In genomic region chr1:135158633-135159032, GRCm38 (mm10) we compare ENCODE assay signal across 11 mouse cellular contexts. TPM values are rescaled to one million over a fixed set of nuclear protein-coding genes. Genes with fewer than 3 reads are reported as not detected.
DNase-seq lines count a peak whose midpoint lies in the region; ATAC-seq and TF ChIP-seq lines count a peak whose summit lies in the region.
"Had no signal": no experiment of that assay in that cellular context is flagged by ENCODE, and none has a peak within 500 bp of the region (broad histone marks: within the 10 kb centered on the region; RNA-seq: fewer than 3 reads in every experiment).

No protein-coding gene starts in this region.

- H3K9me3 ChIP-seq in forebrain, embryonic 14.5 days (replicated peaks; ENCODE audit: control insufficient read depth, low read length), result no peaks in the 10 kb centered on the region
- H3K9me3 ChIP-seq in neural tube, embryonic 12.5 days, result no peaks in the 10 kb centered on the region
- H3K9me3 ChIP-seq: lung, embryonic 15.5 days had no signal

- no peaks in the 10 kb centered on the region for H3K27me3 ChIP-seq in forebrain, embryonic 14.5 days (replicated peaks; ENCODE audit: control insufficient read depth, insufficient read depth, low read length)
- no peaks in the 10 kb centered on the region for H3K27me3 ChIP-seq in neural tube, embryonic 12.5 days (replicated peaks)
- H3K27me3 ChIP-seq: lung, embryonic 15.5 days had no signal

- TF ChIP-seq CTCF in lung, adult 2 months (IDR thresholded peaks at IDR 0.05; ENCODE audit: insufficient read depth, low read length), result no peak

- no peak overlapping the region for H3K4me2 ChIP-seq in forebrain, embryonic 14.5 days (ENCODE audit: low read length)
- H3K4me2 ChIP-seq in neural tube, embryonic 12.5 days (replicated peaks), result no peak overlapping the region
- H3K4me2 ChIP-seq: heart, embryonic 11.5 days; lung, embryonic 15.5 days had no signal

- WGBS in forebrain, embryonic 14.5 days, result 35% methylated on average over 5 of the region's 5 CpGs
- 56% methylated on average over 5 of the region's 5 CpGs for WGBS in neural tube, embryonic 12.5 days
- 54% methylated on average over 5 of the region's 5 CpGs for WGBS in lung, adult 2 months

- peaks cover 21% of the 10 kb centered on the region for H3K36me3 ChIP-seq in forebrain, embryonic 14.5 days (ENCODE audit: control insufficient read depth, insufficient read depth, low read length)
- peaks cover 28% of the 10 kb centered on the region for H3K36me3 ChIP-seq in neural tube, embryonic 12.5 days

- peaks cover 14% of the 10 kb centered on the region; the same call in 1 of the 2 replicates for H3K4me1 ChIP-seq in forebrain, embryonic 14.5 days (ENCODE audit: control insufficient read depth, insufficient read depth, low read length)
- H3K4me1 ChIP-seq in neural tube, embryonic 12.5 days, result peaks cover 26% of the 10 kb centered on the region
- H3K4me1 ChIP-seq in lung, adult 2 months (ENCODE audit: control insufficient read depth, insufficient read depth, low read length), result peaks cover 6% of the 10 kb centered on the region; the same call in 1 of the 2 replicates

- no peak overlapping the region for H3K9ac ChIP-seq in forebrain, embryonic 14.5 days (ENCODE audit: low read length)
- H3K9ac ChIP-seq in neural tube, embryonic 12.5 days, result no peak overlapping the region
- H3K9ac ChIP-seq: lung, embryonic 15.5 days had no signal

- H3K27ac ChIP-seq in forebrain, embryonic 14.5 days (ENCODE audit: low read depth, low read length), result peak overlapping the region; percentile 62
- H3K27ac ChIP-seq in neural tube, embryonic 12.5 days, result no peak overlapping the region
- H3K27ac ChIP-seq: lung, embryonic 15.5 days had no signal

- no peak for TF ChIP-seq POLR2A in lung, adult 2 months (IDR thresholded peaks at IDR 0.05; ENCODE audit: borderline replicate concordance, extremely low read depth, low read depth, low read length)

- peak; percentile 52 for DNase-seq in left cerebral cortex, adult 11 months (ENCODE audit: low spot score)
- no peak for DNase-seq in left cerebral cortex, adult 18-20 months (ENCODE audit: low spot score in 2 of 2)
- DNase-seq in forebrain, embryonic 14.5 days (ENCODE audit: low spot score), result peak; percentile 81
- peak; percentile 63 to 89 for DNase-seq in layer of hippocampus, postnatal 14 days (ENCODE audit: low spot score in 2 of 2)
- no peak for DNase-seq in spleen, adult 12 weeks (ENCODE audit: low spot score)
- no peak for DNase-seq in embryo, embryonic 10 days (ENCODE audit: low spot score)
- no peak for DNase-seq in lung, adult 2 months
- DNase-seq: adrenal gland, postnatal 10 days had no signal

- peak; percentile 55 for ATAC-seq in forebrain, embryonic 14.5 days
- peak; percentile 46 for ATAC-seq in neural tube, embryonic 12.5 days (ENCODE audit: low FRiP score, low read depth)

- no peak overlapping the region for H3K4me3 ChIP-seq in forebrain, embryonic 14.5 days (ENCODE audit: low read depth, low read length)
- H3K4me3 ChIP-seq in neural tube, embryonic 12.5 days, result no peak overlapping the region
- H3K4me3 ChIP-seq in lung, adult 2 months (replicated peaks; ENCODE audit: extremely low read depth, low read depth, low read length), result no peak overlapping the region
- H3K4me3 ChIP-seq: lung, embryonic 15.5 days had no signal

RNA-seq across cellular contexts. Expression of gene Gpr37l1, which starts 8.8 kb away (rescaled TPM):
- 100 to 1,000 TPM; 160 to 178 TPM for total RNA-seq in left cerebral cortex, adult 18-20 months (2021)
- polyA plus RNA-seq in forebrain, embryonic 14.5 days (2014; fragmentation: Nextera tagmentation; extraction: Ambion mirVana), result 0.24 and 0.33 TPM in 2 replicates
- total RNA-seq in layer of hippocampus, postnatal 14 days (2021), result 100 to 1,000 TPM; 186 to 187 TPM
- 0.11 and 0.16 TPM in 2 replicates for polyA plus RNA-seq in neural tube, embryonic 12.5 days (2016; fragmentation: Nextera tagmentation; extraction: Ambion mirVana)
- polyA plus RNA-seq in lung, adult 2 months (2012; rRNA removed), result 0.95 and 2.0 TPM in 2 replicates
- polyA plus RNA-seq: heart, embryonic 11.5 days had no signal

RNA-seq across cellular contexts. Expression of gene Arl8a, which starts 12.0 kb away (rescaled TPM):
- total RNA-seq in left cerebral cortex, adult 18-20 months (2021), result 100 to 1,000 TPM; 264 to 266 TPM
- 213 and 251 TPM in 2 replicates for polyA plus RNA-seq in forebrain, embryonic 14.5 days (2014; fragmentation: Nextera tagmentation; extraction: Ambion mirVana)
- total RNA-seq in layer of hippocampus, postnatal 14 days (2021), result 100 to 1,000 TPM; 307 to 334 TPM
- polyA plus RNA-seq in neural tube, embryonic 12.5 days (2016; fragmentation: Nextera tagmentation; extraction: Ambion mirVana), result 185 and 197 TPM in 2 replicates
- 66.5 and 84.7 TPM in 2 replicates for polyA plus RNA-seq in lung, adult 2 months (2012; rRNA removed)

RNA-seq across cellular contexts. Expression of gene Ptpn7, which starts 26.1 kb away (rescaled TPM):
- under 1 TPM; 0.45 to 0.91 TPM for total RNA-seq in left cerebral cortex, adult 18-20 months (2021)
- polyA plus RNA-seq in forebrain, embryonic 14.5 days (2014; fragmentation: Nextera tagmentation; extraction: Ambion mirVana), result 0.32 and 0.57 TPM in 2 replicates
- total RNA-seq in layer of hippocampus, postnatal 14 days (2021), result not detected
- polyA plus RNA-seq in neural tube, embryonic 12.5 days (2016; fragmentation: Nextera tagmentation; extraction: Ambion mirVana), result 1.1 and 1.2 TPM in 2 replicates
- 6.9 and 7.3 TPM in 2 replicates for polyA plus RNA-seq in lung, adult 2 months (2012; rRNA removed)

RNA-seq across cellular contexts. Expression of gene Lgr6, which starts 53.6 kb away (rescaled TPM):
- total RNA-seq in left cerebral cortex, adult 18-20 months (2021), result 1 to 10 TPM; 1.5 to 2.7 TPM
- 0.48 TPM in 2 replicates for polyA plus RNA-seq in forebrain, embryonic 14.5 days (2014; fragmentation: Nextera tagmentation; extraction: Ambion mirVana)
- total RNA-seq in layer of hippocampus, postnatal 14 days (2021), result 1 to 10 TPM; 1.6 to 2.5 TPM
- 0.96 and 1.1 TPM in 2 replicates for polyA plus RNA-seq in neural tube, embryonic 12.5 days (2016; fragmentation: Nextera tagmentation; extraction: Ambion mirVana)
- polyA plus RNA-seq in lung, adult 2 months (2012; rRNA removed), result 4.1 and 4.7 TPM in 2 replicates

Comparison
In these comparisons a context has a peak if more than half of its experiments do, and no peak if none do; other contexts are left out.
1. DNase-seq: peak in left cerebral cortex, adult 11 months (single experiment), forebrain, embryonic 14.5 days (single experiment) and layer of hippocampus, postnatal 14 days (2 of 2); none in left cerebral cortex, adult 18-20 months (0 of 2), spleen, adult 12 weeks (single experiment), embryo, embryonic 10 days (single experiment) and lung, adult 2 months (single experiment).